Mouse (Mus musculus) adipocyte (in vitro differentiated cells): ENCODE data around the gene Tmcc3.
A peak's percentile ranks its signal among the peaks of the same experiment; 100 is the strongest.

Experiments used
- DNase-seq: peaks from one replicate; pipeline ENCODE4 v3.0.0-alpha.2; 2016; ENCODE audit warnings: low spot score

The Tmcc3 gene

DNA sequence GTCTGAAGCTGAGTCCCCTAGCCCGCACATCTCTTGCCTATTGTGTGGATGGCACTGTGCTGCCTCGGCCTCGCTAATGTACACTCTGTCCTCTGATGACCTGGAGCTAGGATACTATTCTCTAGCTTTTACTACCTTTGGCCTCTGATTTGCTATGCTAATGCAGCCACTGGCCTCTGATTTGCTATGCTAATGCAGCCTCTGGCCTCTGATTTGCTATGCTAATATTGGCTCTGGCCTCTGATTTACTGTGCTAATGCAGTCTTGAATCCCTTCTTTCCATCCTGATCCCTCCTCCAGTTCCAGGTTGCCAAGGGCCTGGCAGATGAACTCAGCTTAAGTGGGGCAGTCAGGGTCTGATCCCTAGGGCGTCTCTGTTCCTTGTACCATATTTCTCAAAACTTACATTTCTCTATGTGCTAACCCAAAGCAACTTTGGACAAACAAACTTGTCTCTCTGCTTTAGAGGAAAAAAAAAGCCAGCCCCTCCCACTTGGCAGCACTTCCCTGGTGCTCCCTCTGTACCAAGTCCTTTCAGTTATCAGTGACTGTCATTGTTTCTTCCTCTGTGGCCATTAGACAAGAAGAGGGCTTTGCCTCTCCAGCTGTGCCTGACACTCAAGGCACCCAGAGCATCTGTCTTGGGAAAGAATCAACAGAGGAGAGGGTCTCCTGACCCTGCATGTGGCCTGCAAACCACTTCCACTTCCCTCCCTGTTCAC, 237.9 kb downstream of the Tmcc3 start:
- peak; percentile 79 for DNase-seq

DNA sequence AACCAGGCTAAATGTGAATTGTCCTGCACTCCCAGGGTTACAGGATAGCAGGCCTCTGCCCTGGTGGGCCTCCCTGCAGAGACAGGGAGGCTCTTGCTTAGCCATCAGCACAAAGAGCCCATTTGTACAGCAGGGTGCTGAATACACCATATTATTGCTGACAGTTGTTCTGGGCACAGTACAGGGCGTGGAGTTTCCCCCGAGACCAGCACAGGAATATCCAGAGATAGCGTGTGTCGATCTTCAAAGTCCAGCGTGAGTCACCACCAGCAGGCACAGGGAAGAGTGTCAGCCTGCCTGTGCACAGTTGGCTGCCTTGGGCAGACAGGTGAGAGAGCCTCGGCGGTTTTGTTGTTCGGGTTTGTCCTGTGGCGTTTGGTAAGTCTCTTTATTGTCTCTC, 238.9 kb downstream of the Tmcc3 start:
- no peak for DNase-seq

DNA sequence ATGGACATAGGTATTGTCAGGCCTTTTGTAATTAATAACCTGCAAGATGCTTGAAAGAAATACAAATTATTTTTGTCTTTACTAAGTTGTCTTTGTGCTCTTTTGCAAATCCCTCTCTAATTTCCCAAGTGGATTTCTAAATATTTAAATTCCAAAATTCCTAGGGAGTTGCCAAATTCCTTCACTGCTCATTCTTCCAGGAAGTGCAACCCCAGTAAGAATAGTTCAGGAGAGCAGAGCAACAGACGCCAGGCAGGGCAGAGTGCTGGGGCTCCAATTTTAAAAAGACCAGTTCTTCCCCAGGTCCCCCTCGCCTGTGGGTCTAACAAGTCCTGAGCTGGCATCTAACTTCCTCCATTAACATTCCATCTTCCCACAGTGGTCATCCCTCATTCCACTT, 239.3 kb downstream of the Tmcc3 start:
- no peak for DNase-seq

DNA sequence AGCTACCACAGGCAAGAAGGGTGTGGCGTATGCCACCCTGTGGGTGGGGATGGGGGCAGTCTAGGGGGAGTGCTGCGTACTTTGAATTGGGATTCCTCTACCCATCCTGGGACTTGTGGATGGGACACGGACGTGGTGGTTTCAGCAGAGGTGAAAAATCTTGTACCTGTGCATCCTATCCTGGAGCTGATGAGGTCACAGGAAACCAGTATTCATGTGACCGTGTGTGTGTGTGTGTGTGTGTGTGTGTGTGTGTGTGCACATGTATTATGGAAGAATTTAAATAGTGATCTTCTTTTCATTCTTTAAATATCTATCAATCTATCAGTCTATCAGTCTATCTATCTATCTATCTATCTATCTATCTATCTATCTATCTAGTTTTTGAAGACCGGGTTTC, 239.8 kb downstream of the Tmcc3 start:
- no peak for DNase-seq

DNA sequence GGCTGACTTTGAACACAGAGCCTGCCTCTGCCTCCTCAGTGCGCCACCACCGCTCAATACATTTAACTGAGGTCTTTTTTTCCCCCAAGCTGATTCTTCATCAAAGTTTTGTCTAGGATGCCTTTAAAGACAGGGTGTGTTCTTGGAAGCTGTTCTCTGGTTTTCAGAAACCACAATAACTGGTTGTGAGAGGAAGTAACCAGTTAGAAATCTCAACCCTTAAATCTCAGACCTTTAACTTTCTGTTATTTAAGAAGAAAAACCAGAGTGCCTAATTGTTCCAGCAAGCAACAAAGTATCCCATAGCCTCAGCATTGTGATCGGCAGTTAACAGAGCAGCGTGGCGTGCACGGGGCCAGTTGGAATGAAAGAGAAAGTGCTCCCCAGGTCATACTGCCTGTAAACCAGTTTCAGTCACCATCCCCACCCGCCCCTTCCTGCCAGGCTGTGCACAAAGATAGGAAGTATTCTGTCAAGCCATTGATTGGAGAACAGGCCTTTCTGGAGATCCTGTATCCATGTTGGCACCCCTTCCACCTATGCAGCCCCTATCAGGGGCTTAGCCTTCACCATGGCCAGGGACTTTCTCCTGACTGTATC, 240.3 kb downstream of the Tmcc3 start:
- DNase-seq = no peak

DNA sequence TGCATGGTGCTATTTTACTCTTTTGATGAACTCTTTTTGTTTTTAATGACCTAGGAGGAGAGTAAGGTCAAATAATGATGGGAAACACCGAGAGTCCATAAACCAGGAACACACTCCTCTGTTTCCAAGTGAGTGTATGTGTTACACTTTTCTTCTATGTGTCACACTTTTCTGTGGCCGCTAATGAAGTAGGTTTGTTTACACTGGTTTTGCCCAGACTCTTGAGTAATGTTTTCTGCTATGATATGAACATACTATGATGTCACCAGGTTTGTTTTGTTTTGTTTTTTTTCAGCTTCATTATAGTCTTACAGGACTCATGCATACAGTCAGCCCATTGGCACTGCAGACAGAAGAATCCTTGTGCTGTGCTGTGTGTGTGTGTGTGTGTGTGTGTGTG, 243.6 kb downstream of the Tmcc3 start:
- DNase-seq = peak; percentile 37

DNA sequence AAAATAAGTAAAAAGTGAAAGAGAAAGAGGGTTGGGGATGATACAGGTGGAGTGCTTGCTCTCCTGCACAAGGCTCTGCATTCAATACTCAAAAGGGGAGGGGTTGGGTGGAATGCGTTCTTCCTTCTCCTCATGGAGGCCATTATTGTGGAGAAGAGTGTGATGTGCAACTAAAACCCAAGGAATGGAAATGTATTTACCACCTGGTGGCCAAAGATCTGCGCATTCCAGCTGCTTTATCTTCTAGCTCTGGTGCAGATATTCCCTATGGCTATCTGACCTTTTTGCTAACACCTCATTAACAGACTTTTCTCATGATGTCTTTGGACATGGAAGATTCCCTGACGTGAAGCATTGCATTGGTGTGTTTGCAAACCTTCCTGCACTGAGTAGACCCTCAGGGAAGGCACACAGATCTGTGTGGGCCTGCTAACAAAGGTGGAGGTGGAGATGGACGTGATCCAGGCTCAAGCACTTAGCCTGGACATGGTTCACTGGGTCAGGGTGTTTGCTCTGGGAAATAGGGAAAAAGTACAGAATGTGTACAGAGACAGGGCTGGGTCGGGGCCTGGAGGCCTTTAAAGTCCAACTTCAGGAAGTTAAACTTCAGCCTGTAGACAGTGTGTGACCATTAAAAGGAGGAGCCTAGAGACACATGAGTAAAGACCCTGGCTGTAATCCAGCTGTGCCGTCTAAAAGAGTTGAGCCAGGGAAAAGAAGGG, 245.8 kb downstream of the Tmcc3 start:
- peak; percentile 54 for DNase-seq

DNA sequence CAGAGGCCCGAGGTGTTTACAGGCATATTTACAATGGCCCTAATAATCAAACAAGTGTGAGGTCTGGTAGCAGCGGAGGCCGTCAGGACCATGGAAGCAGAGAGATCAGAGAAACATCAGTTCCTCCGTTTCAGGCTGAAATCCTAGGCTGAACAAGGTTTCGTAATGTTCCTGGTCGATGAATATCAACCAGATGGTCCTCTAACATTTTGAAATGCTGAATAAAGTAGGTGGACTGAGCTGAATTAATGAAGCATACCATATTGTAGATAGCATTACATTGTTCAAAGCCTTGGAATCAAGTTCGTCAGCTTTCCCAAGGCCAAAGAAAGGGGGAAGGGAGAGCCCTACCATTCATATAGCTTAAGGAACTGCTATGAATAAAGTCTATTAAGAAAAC, 247.1 kb downstream of the Tmcc3 start:
- no peak for DNase-seq

DNA sequence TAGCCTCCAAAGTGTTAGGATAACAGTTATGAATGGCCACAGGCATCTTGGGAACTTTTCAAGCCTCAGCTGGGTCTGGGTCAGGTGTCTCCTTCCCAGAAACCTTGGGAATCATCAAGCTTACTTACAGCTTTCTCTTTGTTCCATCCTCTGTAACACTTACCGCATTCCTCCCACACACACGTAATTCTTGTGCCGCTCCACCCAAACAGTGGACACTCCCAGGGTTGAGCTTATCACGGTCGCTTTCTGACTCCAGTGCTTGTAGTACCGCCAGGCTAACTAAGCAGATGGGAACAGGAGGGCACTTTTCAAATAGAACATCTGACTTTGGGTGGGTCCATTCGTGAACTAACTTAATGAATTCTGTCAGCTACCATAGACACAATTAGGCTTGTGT, 249.6 kb downstream of the Tmcc3 start:
- DNase-seq = no peak

DNA sequence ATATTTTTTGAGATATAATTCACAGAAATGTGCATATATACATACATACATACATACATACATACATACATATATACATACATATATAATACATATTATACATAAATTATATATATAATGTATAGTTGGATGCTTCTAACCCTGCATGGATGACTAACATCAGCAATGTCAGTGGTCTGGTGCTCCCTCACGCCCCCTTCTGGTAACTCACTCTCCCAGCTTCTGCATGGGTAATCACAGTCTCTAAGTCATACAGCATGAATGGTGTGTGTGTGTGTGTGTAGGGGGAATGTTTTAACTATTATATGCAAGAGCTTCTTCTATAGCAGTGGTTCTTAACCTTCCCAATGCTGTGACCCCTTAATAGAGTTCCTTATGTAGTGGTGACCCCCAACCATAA, 250.4 kb downstream of the Tmcc3 start:
- DNase-seq = no peak

DNA sequence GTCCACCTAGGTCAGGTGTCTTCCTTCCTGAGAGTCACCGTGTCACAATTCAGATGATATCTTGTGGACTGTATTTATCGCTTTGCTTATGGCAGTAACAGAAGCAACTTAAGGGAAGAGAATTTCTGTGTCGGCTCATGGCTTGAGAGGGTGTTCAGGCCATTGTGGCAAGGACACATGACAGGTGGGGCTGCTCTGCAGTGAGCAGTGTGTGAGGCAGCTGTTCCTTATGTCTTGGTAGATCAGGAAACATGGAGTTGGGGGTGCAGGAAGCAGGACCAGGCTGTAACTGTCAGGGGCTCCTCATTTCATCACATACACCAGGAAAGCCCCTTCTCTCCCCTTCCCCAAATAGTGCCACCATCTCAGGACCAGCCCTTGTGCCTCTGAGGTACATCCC, 251.2 kb downstream of the Tmcc3 start:
- DNase-seq = no peak

DNA sequence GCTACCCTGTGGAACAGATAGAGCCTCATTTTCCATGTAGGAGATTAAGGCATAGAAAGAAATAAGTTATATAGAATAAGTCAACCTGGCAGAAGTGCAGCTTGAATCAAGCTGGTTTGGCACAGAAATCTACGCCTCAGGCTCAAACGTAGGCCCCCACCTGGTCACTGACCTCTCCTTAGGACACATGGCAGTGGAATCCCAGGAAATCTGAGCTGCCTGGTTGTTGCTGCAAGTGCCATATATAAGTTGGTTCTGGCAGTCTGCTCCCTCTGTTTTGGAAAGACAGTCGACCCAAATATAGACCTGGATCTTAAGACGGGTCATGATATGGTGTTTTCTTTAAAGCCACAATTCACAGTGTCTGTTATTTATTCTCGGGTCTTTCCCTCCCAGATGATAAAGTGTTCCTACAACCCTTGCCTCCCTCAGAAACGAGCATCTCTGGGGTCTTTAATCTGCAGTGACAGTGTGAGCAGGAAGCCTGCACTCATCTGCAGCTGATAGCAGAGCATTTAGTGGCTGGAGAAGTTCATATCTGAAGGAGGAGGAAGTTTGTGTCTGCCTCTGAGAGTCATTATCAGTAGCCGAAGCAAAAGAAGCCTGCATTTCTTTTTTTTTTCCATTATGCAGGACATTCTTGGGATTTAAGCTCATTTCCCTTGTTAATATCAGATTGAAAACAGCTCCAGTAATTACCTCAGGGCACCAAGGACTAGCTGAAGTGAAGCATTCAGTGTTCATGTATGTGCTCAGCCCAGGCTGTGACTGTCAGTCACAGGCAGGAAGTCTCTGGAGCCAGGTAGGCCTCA, 253.9 kb downstream of the Tmcc3 start:
- no peak for DNase-seq

DNA sequence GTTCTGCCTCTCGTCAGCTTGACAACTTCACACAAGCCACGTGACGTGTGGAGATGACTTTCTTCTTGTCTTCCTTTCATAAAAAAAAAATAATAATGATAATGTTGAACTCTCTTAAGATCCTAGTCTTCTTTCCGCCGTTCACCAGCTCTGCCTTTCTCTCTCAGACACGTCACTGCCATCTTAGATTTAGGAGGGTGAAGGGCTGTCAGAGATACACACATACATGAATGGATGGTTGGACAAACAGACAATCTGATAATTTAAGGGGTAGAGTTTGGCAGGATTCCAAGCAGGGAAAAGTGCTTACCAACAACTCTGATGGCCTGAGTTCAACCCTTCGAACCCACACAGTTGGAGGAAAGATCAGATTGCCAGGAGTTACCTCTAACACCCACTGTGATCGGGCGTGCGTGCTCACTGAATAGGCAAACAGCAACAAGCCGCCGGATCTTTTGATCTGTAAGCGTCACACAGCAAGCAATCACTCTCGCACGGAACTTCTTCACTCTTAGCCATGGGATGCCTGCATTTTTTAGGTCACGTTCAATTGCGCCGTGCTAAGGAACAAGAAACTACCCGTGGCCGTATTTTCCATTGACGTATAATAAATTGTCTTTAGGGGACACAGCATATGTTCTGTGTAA, 254.6 kb downstream of the Tmcc3 start:
- DNase-seq = no peak

DNA sequence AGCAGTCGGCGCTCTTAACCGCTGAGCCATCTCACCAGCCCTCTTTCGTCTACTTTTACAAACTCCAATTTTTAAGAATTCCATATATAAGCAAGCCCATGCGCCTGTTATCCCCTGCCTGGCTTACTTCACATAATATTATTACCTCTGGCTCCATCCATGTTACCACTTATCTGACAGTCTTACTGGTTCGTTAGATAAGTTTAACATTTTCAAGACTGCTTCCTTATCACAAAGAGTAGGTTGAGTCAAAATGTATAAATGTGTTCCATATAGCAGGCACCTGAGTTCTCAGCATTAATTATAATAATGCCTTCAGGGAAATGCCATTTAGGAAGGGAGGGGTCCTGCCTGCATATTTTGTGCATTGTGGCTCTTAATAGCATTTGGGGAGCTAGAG, 255.5 kb downstream of the Tmcc3 start:
- DNase-seq = no peak

DNA sequence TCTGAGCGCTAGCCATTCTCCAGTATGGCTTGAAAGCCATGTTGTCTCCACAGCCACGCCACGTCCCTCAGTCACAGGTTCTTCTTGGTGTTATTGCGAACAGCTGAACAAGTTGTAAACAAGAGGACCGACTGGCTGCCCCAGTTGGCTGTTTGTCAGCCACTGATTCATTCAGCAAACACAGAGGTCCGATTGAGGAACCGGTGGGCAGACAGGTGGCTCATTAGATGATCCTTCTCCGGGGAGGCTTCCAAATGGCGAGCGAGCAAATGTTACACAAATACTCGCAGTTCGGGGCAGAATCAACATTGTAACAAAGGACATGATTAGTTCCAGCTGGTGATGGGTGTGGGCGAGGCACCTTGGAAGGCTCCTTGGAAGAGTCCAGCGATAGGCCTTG, 256.2 kb downstream of the Tmcc3 start:
- peak; percentile 58 for DNase-seq

DNA sequence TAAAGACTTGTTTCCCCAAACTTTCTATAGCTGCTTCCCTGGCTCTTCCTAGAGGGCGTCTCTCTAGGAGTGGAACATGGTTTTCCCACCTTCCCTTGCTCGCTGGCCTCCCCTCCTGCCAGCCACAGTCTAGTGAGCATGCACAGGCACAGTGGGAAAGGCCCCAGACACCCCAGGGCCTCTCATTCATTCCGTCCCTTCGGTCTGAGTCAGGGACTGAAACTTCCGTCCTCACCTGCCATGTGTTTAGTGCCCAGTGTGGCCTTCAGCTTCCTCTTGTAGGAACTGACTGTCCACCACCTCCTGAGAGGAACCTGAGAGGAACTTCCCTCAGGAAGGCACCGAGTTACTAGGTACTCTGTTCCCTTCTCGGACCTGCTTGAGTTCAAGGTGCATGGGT, 257.1 kb downstream of the Tmcc3 start:
- no peak for DNase-seq

DNA sequence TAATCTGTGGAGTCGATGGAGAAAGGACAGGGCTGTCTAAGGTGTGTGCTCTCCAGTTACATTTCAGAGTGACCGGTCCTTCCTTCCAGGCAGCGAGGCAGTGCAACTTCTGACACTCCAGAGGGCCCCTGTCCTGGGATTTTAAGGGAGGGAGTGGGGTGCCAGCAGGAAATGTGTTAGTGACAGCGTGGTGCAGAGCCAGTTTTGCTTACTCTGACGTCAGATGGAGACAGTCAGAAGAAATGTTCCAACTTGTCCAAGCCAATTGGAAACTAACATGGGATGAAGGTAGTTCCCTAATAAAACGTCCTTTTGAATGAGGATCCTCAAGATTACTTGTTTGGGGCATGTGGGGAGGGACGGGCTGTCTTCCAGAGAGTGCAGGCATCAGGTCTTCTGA, 258.0 kb downstream of the Tmcc3 start:
- DNase-seq = no peak

DNA sequence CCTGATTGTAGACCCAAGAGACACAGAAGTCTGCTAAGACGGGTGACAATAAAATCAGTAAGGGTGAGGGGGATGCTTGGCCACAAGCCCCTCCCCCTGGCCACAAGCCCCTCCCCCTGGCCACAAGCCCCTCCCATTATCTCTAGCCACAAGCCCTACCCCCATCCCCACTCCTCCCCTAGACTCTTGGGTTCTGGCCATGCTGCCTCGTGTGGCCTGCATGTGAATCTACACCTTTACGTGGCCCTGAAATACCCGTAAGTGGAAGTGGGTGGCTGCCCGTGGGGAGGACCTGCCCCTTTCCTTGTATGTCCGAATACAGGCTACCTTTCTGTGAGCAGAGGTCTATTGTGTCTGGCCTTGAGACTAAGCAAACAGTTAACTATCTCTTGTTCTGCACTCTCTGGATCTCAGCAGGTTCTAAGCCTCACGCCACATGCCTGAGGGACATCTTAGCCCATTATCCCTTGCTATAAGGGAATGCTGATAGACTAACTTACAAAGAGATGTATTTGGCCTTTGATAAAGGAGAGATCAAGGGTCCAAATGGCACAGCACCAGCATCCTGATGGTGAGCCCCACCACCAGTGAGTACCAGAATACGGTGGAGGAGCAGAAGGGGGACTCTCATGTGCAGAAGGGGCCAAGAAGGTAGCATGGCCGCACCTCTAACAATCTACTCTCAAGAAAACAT, 260.3 kb downstream of the Tmcc3 start:
- DNase-seq = peak; percentile 51

DNA sequence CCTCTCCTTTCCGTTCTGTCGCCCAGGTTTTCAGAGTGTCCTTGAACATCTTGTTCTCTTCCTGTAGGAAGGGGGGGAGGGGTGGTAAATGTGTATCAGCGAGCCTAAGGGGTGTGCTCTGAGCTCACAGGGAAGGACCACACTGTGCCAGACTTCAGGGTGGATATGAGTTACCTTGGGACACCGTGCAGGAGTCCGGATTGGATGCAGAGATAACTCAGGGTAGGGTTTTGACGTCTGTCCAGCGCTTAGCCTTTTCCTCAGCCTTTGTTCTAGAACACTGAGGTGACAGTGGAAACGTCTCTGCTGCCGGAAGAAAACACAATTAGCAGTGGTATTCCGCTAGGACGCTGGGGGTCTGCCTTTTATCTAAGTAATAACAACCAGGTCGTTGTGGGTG, 261.0 kb downstream of the Tmcc3 start:
- DNase-seq = no peak

DNA sequence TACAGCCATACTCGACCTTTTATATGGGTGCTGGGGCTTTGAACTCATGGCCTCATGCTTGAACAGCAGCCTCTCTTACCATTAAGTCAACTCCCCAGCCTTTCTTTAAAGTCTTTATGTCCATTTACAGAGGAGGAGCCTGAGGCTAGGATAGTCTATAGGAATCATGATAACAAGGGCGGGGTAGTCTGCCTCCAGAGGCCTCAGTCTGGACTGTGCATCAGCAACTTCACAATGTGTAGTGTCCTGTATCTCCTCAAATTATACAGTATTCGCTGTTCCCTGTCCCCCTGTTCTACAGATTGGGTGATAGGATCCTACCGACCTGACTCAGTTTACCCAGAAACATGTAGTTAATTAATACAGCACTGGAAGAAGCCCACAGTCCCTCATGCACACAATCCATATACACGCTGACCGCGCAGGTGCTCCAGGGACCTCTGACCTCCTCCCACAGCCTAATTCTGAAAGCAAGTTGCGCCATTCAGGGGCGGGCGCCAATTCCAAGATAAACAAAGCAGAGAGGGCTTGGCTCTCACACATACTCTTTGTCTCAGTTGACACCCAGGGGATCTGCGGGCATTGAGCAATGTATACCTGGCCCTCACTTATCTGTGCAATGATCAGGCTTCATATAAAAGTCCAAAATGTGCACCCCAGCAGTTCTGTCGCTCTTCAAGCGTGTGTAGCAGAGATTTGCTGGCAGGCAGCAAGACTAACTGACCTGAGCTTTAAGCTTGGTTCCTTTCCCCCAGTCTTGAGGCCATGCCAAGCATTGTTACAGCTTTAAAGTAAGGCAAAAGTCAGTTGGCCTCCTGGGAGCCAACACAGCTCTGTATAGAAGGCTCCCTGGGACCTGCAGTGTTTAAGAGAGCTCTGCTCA, 262.9 kb downstream of the Tmcc3 start:
- peak; percentile 92 for DNase-seq
